Mouse (Mus musculus) lung, postnatal 25 days (tissue): ENCODE data around the gene Tmem108.

ENCODE experiments used
- DNase-seq: peaks from one replicate; pipeline ENCODE4 v3.0.0; 2022; ENCODE audit warnings: low spot score

Gene Tmem108

GRCm38 (mm10) chr9:103590801-103591200 lies 170.8 kb downstream of the Tmem108 start:
- no peak for DNase-seq

DNA sequence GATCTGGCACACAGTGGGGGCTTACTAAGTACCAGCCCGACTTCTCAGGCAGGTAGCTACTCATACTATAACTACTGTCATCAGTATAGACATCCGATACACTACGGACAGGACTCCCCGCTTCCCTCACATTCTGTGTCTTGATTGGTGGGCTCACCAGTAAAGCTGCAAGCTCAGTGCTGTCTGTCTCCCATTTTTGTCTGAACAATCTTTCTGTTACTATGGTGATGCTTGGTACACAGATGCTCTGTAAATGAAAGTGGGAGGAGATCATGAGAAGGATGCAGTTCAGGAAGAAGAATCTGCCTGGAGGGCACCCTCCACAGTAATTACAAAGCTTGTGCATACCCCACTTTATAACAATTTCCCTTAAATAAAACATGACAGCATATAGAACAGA lies 176.8 kb downstream of the Tmem108 start:
- no peak for DNase-seq

GRCm38 (mm10) chr9:103582249-103582961 lies 179.2 kb downstream of the Tmem108 start:
- DNase-seq: no peak

- DNase-seq: no peak
Observed at GRCm38 (mm10) chr9:103580621-103581020, 181.0 kb downstream of the Tmem108 start.

GRCm38 (mm10) chr9:103580186-103580585 lies 181.5 kb downstream of the Tmem108 start:
- DNase-seq: no peak

GRCm38 (mm10) chr9:103579411-103580026 lies 182.1 kb downstream of the Tmem108 start:
- DNase-seq: no peak

DNA sequence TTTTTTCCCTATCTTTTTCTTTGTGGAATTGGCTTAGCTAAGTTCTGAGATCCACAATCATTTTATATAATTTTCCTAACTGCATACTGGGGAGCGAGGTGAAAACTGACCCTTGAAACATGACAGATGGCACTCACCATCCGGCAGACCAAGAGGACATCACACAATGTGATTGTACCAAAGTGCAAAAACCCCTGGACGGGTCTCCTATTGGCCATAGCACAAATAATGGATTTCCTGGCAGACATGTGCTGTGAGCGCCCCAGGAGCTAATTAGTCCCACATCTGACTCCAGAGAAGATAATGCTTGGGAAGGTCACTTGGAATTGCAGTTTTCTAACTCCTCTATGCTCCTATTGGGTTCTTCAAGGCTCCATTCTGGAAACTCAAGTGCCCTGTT lies 183.9 kb downstream of the Tmem108 start:
- no peak for DNase-seq

- no peak for DNase-seq
Observed at GRCm38 (mm10) chr9:103577181-103577580, 184.5 kb downstream of the Tmem108 start.

DNA sequence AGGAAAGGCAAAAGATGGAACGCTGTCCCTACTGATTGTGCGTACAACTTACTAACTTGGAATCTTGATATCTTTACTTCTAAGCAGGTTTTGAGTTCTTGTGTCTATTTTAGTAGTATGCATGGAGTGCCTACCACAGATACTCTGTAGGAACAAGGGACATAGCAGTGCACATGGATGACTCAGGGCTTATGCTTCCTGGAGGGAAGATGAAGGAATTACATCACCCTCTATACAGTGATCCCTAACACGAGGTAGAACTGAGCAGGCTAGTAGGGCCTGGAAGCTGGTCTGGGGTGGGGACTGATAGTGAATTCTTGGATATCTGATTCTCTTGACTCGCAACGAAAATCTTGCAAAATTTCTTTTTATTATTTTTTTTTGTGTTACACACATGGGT lies 185.7 kb downstream of the Tmem108 start:
- no peak for DNase-seq

GRCm38 (mm10) chr9:103573994-103574750 lies 187.5 kb downstream of the Tmem108 start:
- DNase-seq: no peak

GRCm38 (mm10) chr9:103570158-103570741 lies 191.4 kb downstream of the Tmem108 start:
- DNase-seq: no peak

DNA sequence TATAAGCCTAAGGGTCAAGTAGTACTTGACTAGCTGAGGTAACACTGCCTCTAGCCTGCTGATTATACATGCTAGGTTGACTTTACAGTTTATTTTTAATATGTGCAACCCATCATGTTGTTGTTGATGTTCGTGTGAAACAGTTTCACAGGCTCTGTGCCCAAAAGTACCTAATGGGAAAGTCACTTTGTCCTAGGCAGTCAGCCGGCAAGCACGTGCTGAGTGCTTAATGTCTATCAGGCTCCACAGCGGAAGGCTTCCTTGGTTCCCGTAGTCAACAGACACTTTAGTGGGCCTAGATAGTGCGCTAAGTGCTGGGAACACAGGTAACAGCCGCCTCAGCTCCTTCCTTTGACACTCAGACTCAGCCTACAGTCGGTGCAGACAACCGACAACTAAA lies 192.7 kb downstream of the Tmem108 start:
- no peak for DNase-seq

DNA sequence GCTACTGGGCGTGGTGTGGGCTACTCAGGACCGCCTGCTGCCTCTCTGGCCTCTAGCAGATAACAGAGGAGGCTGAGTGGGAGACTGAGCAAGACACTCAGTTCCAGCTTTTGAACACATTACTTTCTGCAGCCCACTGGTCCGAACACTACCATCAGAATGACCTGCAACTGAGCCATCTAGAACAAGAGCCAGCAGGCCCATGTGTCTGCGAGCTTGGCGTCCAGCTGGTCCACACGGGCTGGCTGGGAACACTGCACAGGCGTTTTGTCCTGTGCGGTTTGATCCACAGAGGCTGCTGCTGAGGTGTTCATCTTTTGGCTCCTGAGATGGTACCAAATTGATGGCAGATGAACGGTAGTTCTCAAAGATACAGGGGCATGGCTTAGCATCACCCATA lies 196.5 kb downstream of the Tmem108 start:
- DNase-seq: no peak

GRCm38 (mm10) chr9:103563864-103564610 lies 197.6 kb downstream of the Tmem108 start:
- peak; percentile 5 for DNase-seq

DNA sequence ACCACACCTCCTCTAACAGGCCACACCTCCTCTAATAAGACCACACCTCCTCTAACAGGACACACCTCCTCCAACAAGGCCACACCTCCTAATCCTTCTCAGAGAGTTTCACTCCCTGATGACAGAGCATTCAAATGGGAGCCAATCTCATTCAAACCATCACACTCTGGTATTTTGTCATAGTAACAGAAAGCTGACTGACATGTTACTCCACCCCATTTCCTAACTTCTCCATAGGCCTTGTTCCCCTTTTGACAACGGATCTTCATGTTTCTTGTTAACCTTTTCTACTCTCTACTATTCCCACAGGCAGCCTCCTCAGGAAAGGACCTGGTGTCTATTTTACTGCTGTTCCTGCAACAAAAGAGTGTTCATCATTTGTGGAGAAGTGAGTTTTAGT lies 199.6 kb downstream of the Tmem108 start:
- no peak for DNase-seq

DNA sequence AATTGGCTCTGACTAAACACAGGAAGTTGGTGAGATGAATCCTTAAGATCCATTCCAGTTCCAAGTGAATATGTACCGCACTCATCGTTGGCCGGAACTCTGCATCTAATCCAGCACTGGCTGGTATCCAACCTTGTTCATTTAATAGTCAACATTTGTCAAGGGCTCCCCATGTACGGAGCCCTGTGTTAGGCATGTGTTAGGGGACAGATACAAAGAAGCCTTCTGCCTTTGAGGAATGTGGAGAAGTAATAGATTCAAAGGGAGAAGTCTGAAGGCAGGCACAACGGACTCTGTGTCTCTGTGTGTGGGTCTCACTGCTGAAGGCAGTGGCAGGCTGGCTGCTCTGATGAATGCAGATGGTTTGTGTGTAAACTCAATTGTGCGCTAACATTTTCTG lies 202.9 kb downstream of the Tmem108 start:
- no peak for DNase-seq

- peak; percentile 14 for DNase-seq
Observed at GRCm38 (mm10) chr9:103558240-103558639, 203.4 kb downstream of the Tmem108 start.

GRCm38 (mm10) chr9:103557085-103557484 lies 204.6 kb downstream of the Tmem108 start:
- no peak for DNase-seq

GRCm38 (mm10) chr9:103555334-103555733 lies 206.3 kb downstream of the Tmem108 start:
- DNase-seq: no peak

DNA sequence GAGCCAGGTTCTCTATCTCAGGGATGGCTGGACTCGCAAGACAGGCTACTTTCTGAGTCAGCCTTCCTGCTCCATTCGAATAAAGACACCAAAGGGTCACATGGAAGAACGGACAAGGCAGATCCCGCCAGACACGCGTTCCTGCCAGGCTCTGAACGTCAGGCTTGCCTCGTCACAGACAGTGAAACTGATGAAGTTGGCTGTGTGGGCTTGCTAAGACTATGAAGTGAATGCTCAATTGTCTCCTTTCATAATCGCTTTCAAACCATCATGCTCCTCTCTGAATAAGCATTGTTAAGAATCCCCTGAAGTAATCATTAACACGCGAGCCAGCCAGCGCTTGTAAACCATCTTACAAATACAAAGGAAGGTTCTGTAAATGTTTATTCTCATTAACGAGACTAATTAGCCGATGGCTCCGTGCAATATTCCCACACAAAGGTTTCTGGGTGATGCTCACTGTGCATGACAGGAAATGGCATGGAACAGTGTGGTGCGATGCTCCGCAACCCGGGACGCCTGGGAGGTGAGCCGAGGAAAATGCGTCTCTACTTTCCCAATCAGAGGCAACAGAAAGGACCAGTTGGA lies 210.9 kb downstream of the Tmem108 start:
- no peak for DNase-seq

GRCm38 (mm10) chr9:103549178-103549577 lies 212.5 kb downstream of the Tmem108 start:
- no peak for DNase-seq

GRCm38 (mm10) chr9:103548606-103549005 lies 213.0 kb downstream of the Tmem108 start:
- DNase-seq: peak; percentile 5
